Mouse (Mus musculus) olfactory bulb, adult 2 months (tissue): Measurements from ENCODE around the gene Tk2. TPM values are rescaled to one million over a fixed set of nuclear protein-coding genes. Genes with fewer than 3 reads are reported as not detected.

Experiments used
- H3K27ac ChIP-seq: fragments of 200-500 bp; 2 replicates; pipeline ENCODE4 v1.5.1; 2012; ENCODE audit warnings: low read depth, low read length; ENCODE audit not compliant: insufficient read depth
- H3K4me1 ChIP-seq: fragments of 200-500 bp; 2 replicates; pipeline ENCODE4 v1.6.1; 2012; ENCODE audit warnings: low read length; ENCODE audit not compliant: control insufficient read depth, insufficient read depth
- H3K4me3 ChIP-seq: fragments of 200-500 bp; 2 replicates; pipeline ENCODE4 v1.5.1; 2012; ENCODE audit warnings: mild to moderate bottlenecking, low read depth, low read length, moderate library complexity; ENCODE audit not compliant: insufficient read depth
- CTCF ChIP-seq: fragments of 200-500 bp; IDR thresholded peaks from 2 replicates; pipeline ENCODE4 v1.5.1; 2012; ENCODE audit warnings: low read depth, mild to moderate bottlenecking, low read length, moderate library complexity; ENCODE audit not compliant: insufficient read depth
- POLR2A ChIP-seq: fragments of 200-500 bp; IDR thresholded peaks from 2 replicates; pipeline ENCODE4 v1.6.1; 2012; ENCODE audit warnings: mild to moderate bottlenecking, low read depth, low read length, moderate library complexity; ENCODE audit not compliant: insufficient read depth
- WGBS: fragments of 180-500 bp; shearing (Covaris S2); methylation state at CpG from one replicate; pipeline ENCODE4 v1.1.7; 2018; 5-methylcytosine and 5-hydroxymethylcytosine counted together
- polyA plus RNA-seq: library from polyadenylated mRNA; stranded (reverse); fragments of >200 nt; gene quantifications from 2 replicates; pipeline ENCODE4 v1.2.4, GENCODE M21; 2012; ENCODE audit warnings: low replicate concordance; ENCODE audit not compliant: missing spikeins, insufficient read depth, insufficient read length

Tk2 gene
- polyA plus RNA-seq, 1 experiment, result not detected

GRCm38 (mm10) chr8:104249442-104249996 lies 1.2 kb upstream of the Tk2 start:
- no peak for TF ChIP-seq CTCF
- no peak for TF ChIP-seq POLR2A
- Histone ChIP-seq H3K4me1 (peaks cover 14% of the 10 kb centered on the region), H3K27ac (no peak overlapping the region), H3K4me3 (no peak overlapping the region)
- WGBS, result 84% methylated on average over 7 of the region's 7 CpGs

GRCm38 (mm10) chr8:104247908-104248275 lies 466 bp downstream of the Tk2 start:
- peaks cover 14% of the 10 kb centered on the region for H3K4me1 ChIP-seq
- TF ChIP-seq POLR2A (no peak), CTCF (no peak)
- 3% methylated on average over 11 of the region's 11 CpGs for WGBS
- H3K27ac ChIP-seq, result no peak overlapping the region
- H3K4me3 ChIP-seq, result peak overlapping the region; percentile 83

- peak overlapping the region; percentile 83 for H3K4me3 ChIP-seq
- TF ChIP-seq POLR2A, result no peak
- TF ChIP-seq CTCF, result no peak
- H3K27ac ChIP-seq, result no peak overlapping the region
- H3K4me1 ChIP-seq, result peaks cover 14% of the 10 kb centered on the region
- WGBS, result 66% methylated on average over 22 of the region's 22 CpGs
Measured at GRCm38 (mm10) chr8:104247054-104247907, 1.1 kb downstream of the Tk2 start.

- Histone ChIP-seq H3K27ac (no peak overlapping the region), H3K4me3 (no peak overlapping the region), H3K4me1 (peaks cover 14% of the 10 kb centered on the region)
- TF ChIP-seq POLR2A, result no peak
- no peak for TF ChIP-seq CTCF
- 89% methylated on average over 4 of the region's 4 CpGs for WGBS
Measured at GRCm38 (mm10) chr8:104246621-104247020, 1.7 kb downstream of the Tk2 start.

- peaks cover 6% of the 10 kb centered on the region for H3K4me1 ChIP-seq
- no peak overlapping the region for H3K4me3 ChIP-seq
- TF ChIP-seq POLR2A (no peak), CTCF (no peak)
- 82% methylated on average over 12 of the region's 12 CpGs for WGBS
- H3K27ac ChIP-seq, result no peak overlapping the region
Measured at GRCm38 (mm10) chr8:104242038-104242644, 6.2 kb downstream of the Tk2 start.

- no peak for TF ChIP-seq CTCF
- TF ChIP-seq POLR2A, result no peak
- WGBS, result 87% methylated on average over 10 of the region's 10 CpGs
Measured at GRCm38 (mm10) chr8:104239418-104239861, 8.9 kb downstream of the Tk2 start.

GRCm38 (mm10) chr8:104234573-104234972 lies 13.8 kb downstream of the Tk2 start:
- TF ChIP-seq CTCF (no peak), POLR2A (no peak)
- no peak overlapping the region for H3K27ac ChIP-seq
- 55% methylated on average over 6 of the region's 6 CpGs for WGBS
- no peak overlapping the region for H3K4me3 ChIP-seq
- no peaks in the 10 kb centered on the region for H3K4me1 ChIP-seq

More at GRCm38 (mm10) chr8:104239418-104239861, 8.9 kb downstream of the Tk2 start:
- Histone ChIP-seq H3K27ac (no peak overlapping the region), H3K4me1 (no peaks in the 10 kb centered on the region), H3K4me3 (no peak overlapping the region)

- no peak overlapping the region for H3K27ac ChIP-seq
- no peak overlapping the region for H3K4me3 ChIP-seq
- H3K4me1 ChIP-seq, result no peaks in the 10 kb centered on the region
- 97% methylated on average over 5 of the region's 5 CpGs for WGBS
- no peak for TF ChIP-seq POLR2A
- no peak for TF ChIP-seq CTCF
Measured at GRCm38 (mm10) chr8:104232919-104233318, 15.4 kb downstream of the Tk2 start.

GRCm38 (mm10) chr8:104232039-104232438 lies 16.3 kb downstream of the Tk2 start:
- no peak for TF ChIP-seq CTCF
- no peak for TF ChIP-seq POLR2A
- Histone ChIP-seq H3K27ac (no peak overlapping the region), H3K4me1 (no peaks in the 10 kb centered on the region), H3K4me3 (no peak overlapping the region)
- over 99% methylated on average over 4 of the region's 4 CpGs for WGBS
